Mouse (Mus musculus) MEL (cell line): ENCODE measurements around the gene Fkbp4.

ENCODE experiments used
- GABPA ChIP-seq: IDR thresholded peaks from 2 replicates; pipeline ENCODE4 v1.6.1; 2012; ENCODE audit warnings: low read depth, mild to moderate bottlenecking, inconsistent platforms, low read length, improper control_type of control experiment, moderate library complexity
- JUND ChIP-seq: IDR thresholded peaks from 2 replicates; pipeline ENCODE4 v1.6.1; 2011; ENCODE audit warnings: low read depth, mild to moderate bottlenecking, improper control_type of control experiment, low read length
- POLR2A ChIP-seq, 2 experiments: IDR thresholded peaks; 2 replicates each; pipeline ENCODE4 v1.6.1; 2011 to 2012; ENCODE audit warnings: low read length in 2 of 2, mild to moderate bottlenecking in 2 of 2, control low read depth in 1 of 2, improper control_type of control experiment in 1 of 2, low read depth in 1 of 2, moderate library complexity in 1 of 2; ENCODE audit not compliant: control insufficient read depth in 1 of 2, insufficient read depth in 1 of 2, poor library complexity in 1 of 2
- ZKSCAN1 ChIP-seq: IDR thresholded peaks from 2 replicates; pipeline ENCODE4 v1.6.1; 2012; ENCODE audit warnings: low read depth, mild to moderate bottlenecking, inconsistent platforms, low read length, improper control_type of control experiment, moderate library complexity
- ZMIZ1 ChIP-seq: IDR thresholded peaks from 2 replicates; pipeline ENCODE4 v1.6.1; 2012; ENCODE audit warnings: low read depth, mild to moderate bottlenecking, inconsistent platforms, low read length, improper control_type of control experiment, moderate library complexity
- ZNF384 ChIP-seq: IDR thresholded peaks from 2 replicates; pipeline ENCODE4 v1.6.1; 2012; ENCODE audit warnings: low read depth, mild to moderate bottlenecking, inconsistent platforms, low read length, improper control_type of control experiment

GRCm38 (mm10) chr6:128418076-128418475, 20.4 kb downstream of the Fkbp4 start:
- TF ChIP-seq GABPA: no peak
- no peak for TF ChIP-seq ZKSCAN1
- no peak for TF ChIP-seq ZMIZ1
- no peak for TF ChIP-seq ZNF384
- no peak for TF ChIP-seq JUND
- TF ChIP-seq POLR2A (IDR thresholded peaks at IDR 0.05; ENCODE audit: control insufficient read depth in 1 of 2, insufficient read depth in 1 of 2, low read depth in 1 of 2, low read length in 2 of 2, poor library complexity in 1 of 2): no peak
